Mouse (Mus musculus) large intestine, adult 2 months (tissue): ENCODE data around the gene Hs1bp3. TPM values are rescaled to one million over a fixed set of nuclear protein-coding genes. Genes with fewer than 3 reads are reported as not detected.

ENCODE experiments used
- DNase-seq: peaks from one replicate; pipeline ENCODE4 v3.0.0-alpha.2; 2012; ENCODE audit warnings: low read depth, low spot score
- WGBS: fragments of 180-500 bp; shearing (Covaris S2); methylation state at CpG from one replicate; pipeline ENCODE4 v1.1.7; 2018; 5-methylcytosine and 5-hydroxymethylcytosine counted together
- polyA plus RNA-seq: library from polyadenylated mRNA; depleted of rRNA; stranded (reverse); fragments of >200 nt; gene quantifications from 2 replicates; pipeline ENCODE4 v1.2.3, GENCODE M21; 2012

The Hs1bp3 gene
- polyA plus RNA-seq, 1 experiment = 12.6 TPM

- WGBS = 88% methylated on average over 8 of the region's 8 CpGs
- no peak for DNase-seq
Observed at GRCm38 (mm10) chr12:8333617-8334016, 20.4 kb downstream of the Hs1bp3 start.

- WGBS = 63% methylated on average over 4 of the region's 4 CpGs
- DNase-seq = no peak
Observed at GRCm38 (mm10) chr12:8334261-8334660, 21.0 kb downstream of the Hs1bp3 start.

- no peak for DNase-seq
- WGBS = 92% methylated on average over 2 of the region's 2 CpGs
Observed at GRCm38 (mm10) chr12:8335503-8335902, 22.3 kb downstream of the Hs1bp3 start.

- WGBS = 73% methylated on average over 10 of the region's 10 CpGs
- no peak for DNase-seq
Observed at GRCm38 (mm10) chr12:8336601-8337285, 23.5 kb downstream of the Hs1bp3 start.

GRCm38 (mm10) chr12:8337286-8338060 lies 24.2 kb downstream of the Hs1bp3 start:
- WGBS = 69% methylated on average over 12 of the region's 12 CpGs
- no peak for DNase-seq

GRCm38 (mm10) chr12:8338491-8338890 lies 25.3 kb downstream of the Hs1bp3 start:
- DNase-seq = no peak
- 58% methylated on average over 4 of the region's 4 CpGs for WGBS

GRCm38 (mm10) chr12:8338918-8339317 lies 25.7 kb downstream of the Hs1bp3 start:
- 93% methylated on average over 8 of the region's 8 CpGs for WGBS
- DNase-seq = no peak

GRCm38 (mm10) chr12:8339591-8340319 lies 26.5 kb downstream of the Hs1bp3 start:
- 78% methylated on average over 13 of the region's 13 CpGs for WGBS
- no peak for DNase-seq

- no peak for DNase-seq
- WGBS = 65% methylated on average over 6 of the region's 6 CpGs
Observed at GRCm38 (mm10) chr12:8341008-8341407, 27.8 kb downstream of the Hs1bp3 start.

GRCm38 (mm10) chr12:8343381-8343780 lies 30.1 kb downstream of the Hs1bp3 start:
- 94% methylated on average over 3 of the region's 3 CpGs for WGBS
- DNase-seq = no peak

GRCm38 (mm10) chr12:8344897-8345296 lies 31.7 kb downstream of the Hs1bp3 start:
- no peak for DNase-seq
- WGBS = 61% methylated on average over 9 of the region's 9 CpGs

- WGBS = 93% methylated on average over 5 of the region's 5 CpGs
Observed at GRCm38 (mm10) chr12:8345539-8345938, 32.3 kb downstream of the Hs1bp3 start.

GRCm38 (mm10) chr12:8347746-8348462 lies 34.7 kb downstream of the Hs1bp3 start:
- 84% methylated on average over 8 of the region's 8 CpGs for WGBS
- DNase-seq = no peak

More at GRCm38 (mm10) chr12:8345539-8345938, 32.3 kb downstream of the Hs1bp3 start:
- no peak for DNase-seq

GRCm38 (mm10) chr12:8348733-8349513 lies 35.7 kb downstream of the Hs1bp3 start:
- 72% methylated on average over 9 of the region's 9 CpGs for WGBS
- DNase-seq = no peak

GRCm38 (mm10) chr12:8351025-8351903 lies 38.0 kb downstream of the Hs1bp3 start:
- DNase-seq = no peak
- 35% methylated on average over 4 of the region's 4 CpGs for WGBS

- WGBS = 23% methylated on average over 4 of the region's 4 CpGs
- no peak for DNase-seq
Observed at GRCm38 (mm10) chr12:8353071-8353470, 39.8 kb downstream of the Hs1bp3 start.

GRCm38 (mm10) chr12:8354187-8354586 lies 41.0 kb downstream of the Hs1bp3 start:
- WGBS = 47% methylated on average over 1 of the region's 1 CpGs
- DNase-seq = no peak

- no peak for DNase-seq
- WGBS = 96% methylated on average over 4 of the region's 4 CpGs
Observed at GRCm38 (mm10) chr12:8355011-8355410, 41.8 kb downstream of the Hs1bp3 start.
